Mouse (Mus musculus) frontal cortex, adult (tissue): ENCODE data around the gene Xpr1.

Source experiments
- ATAC-seq: cut with Nextera tagmentation; 2 replicates; pipeline ENCODE4 v1.9.2; 2017; ENCODE audit warnings: mild to moderate bottlenecking, moderate library complexity, mixed read lengths; ENCODE audit not compliant: low TSS enrichment

Gene Xpr1

GRCm38 (mm10) chr1:155416701-155417677, at the start of gene Xpr1:
Gene Xpr1 (minus strand): TSS chr1:155417415.
- ATAC-seq, result peak; percentile 82

GRCm38 (mm10) chr1:155463442-155463841, 46.2 kb upstream of the Xpr1 start:
- ATAC-seq, result no peak

- ATAC-seq, result no peak
These were observed 45.4 kb upstream of the Xpr1 start for GRCm38 (mm10) chr1:155462582-155462981.

DNA sequence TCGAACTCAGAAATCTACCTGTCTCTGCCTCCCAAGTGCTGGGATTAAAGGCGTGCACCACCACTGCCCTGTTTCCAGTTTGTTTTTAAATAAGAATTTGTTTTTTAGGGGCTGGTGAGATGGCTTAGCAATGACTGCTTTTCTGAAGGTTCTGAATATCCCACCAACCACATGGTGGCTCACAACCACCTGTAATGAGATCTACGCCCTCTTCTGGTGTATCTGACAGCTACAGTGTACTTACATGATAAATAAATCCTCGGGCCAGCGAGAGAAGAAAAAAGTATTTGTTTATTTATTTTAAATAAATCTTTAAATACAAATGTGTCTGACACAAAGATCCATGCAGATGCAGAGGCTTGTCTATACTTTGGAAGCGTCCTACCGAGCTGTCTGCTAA, 40.3 kb upstream of the Xpr1 start:
- no peak for ATAC-seq

DNA sequence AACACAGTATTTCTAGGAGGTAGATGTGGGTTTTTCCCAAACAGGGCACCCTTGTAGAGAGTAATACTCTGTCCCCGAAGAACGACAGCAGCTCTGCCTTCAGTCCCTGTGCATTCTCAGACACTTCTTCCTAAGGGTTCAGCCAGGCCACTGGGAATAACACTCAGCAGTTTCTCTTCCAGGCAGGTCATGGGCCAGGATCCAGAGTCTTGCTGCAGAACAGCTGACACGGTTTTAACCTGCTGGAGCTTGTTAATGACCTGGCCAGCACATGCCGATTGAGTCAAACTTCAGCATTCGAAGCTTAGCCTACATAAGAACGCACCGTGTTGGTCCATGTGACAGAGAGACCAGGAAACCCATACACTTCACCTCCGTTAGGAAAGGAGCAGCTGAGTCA, 36.0 kb upstream of the Xpr1 start:
- no peak for ATAC-seq

DNA sequence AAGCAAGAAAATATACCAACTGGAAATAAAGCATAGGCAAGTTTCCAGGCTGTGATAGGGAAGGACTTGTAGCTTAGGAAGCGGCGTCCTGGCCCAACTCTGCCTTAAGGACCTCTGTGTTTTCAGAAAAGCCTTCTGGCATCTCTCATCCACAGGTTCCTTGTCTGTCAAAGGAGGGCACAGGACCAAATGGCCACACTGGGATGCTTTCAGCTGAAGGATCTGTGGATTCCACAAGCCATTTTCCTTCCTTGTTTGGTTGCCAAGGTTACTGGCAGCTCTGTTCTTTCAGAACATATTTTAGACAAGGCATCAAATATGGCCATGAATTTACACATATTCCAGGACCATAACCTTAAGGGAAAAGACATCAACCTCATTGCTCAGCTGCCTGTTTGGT, 31.7 kb upstream of the Xpr1 start:
- ATAC-seq, result no peak

- ATAC-seq, result no peak
These were observed 30.1 kb upstream of the Xpr1 start for GRCm38 (mm10) chr1:155447277-155447676.

GRCm38 (mm10) chr1:155443115-155443514, 25.9 kb upstream of the Xpr1 start:
- ATAC-seq, result no peak

- ATAC-seq, result peak; percentile 88
These were observed 25.3 kb upstream of the Xpr1 start for GRCm38 (mm10) chr1:155442521-155443001.

GRCm38 (mm10) chr1:155439551-155439950, 22.3 kb upstream of the Xpr1 start:
- ATAC-seq, result no peak

DNA sequence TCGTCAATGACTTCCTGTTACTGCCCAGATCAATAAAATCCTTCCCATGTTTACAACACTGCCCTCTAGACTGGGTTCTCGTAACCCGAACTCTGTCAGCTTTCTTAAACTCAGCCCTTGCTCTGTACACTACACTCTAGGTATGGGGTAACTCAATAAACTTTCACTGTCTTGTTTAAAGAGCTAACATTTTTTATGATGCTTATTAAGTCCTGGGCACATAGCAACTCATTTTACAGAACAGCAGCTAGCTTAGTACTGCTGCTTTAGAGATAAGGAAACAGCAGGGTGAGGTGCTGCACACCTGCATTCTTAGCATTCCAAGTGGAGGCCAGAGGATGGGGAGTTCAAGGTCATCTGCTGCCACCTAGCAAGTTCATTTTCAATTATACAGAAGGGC, 21.3 kb upstream of the Xpr1 start:
- ATAC-seq, result no peak

DNA sequence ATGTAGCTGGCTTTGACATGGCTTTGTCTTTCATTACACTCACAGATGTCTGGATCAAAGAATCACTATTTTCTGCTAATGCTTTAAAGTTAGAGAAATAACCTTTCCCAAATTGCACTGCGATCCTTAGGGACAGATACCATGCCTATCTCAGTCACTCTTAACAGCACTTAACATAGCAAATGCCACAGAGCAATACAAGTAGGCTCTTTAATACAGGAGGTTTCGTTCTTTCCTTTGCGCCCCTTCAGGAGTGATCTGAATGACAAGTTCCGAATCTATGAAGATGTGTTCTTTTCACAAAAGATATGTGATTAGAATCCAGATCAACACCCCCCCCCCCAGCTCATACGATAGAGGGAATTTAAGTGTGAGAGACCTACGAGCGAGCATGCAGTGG, 12.1 kb upstream of the Xpr1 start:
- ATAC-seq, result no peak

DNA sequence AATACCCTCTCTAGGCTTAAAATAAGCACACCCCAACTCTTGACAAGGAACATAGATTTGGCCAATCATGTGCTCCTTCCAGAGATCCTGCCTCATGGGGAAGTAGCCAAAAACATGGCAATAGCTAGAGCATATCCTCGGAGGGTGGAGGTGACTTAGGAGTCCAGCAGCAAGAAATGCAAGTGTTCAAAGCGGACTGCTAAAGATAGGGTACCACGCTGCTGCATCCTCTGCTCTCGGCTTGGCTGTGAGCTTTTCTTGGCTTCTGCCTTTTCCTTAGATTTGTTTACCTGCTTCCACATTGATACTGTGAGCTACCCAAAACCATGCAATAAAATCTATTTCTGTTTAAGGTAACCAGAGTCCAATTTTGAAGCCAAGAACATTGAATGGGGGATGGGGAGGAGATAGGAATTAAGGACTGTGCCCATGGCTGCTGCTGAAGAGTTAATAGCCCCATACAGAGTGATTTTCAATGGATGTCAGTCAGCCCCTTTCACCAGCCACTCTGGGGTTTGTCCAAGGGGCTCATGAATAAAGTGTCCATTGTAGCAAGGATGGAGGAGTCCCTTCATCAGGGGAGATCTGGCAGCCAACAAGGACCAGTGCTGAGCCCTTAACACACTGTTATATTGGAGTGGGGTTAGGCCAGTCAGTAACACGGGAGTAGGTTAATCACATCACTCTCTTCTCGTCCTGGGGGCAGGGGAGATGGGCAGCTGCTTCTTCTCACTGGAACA, 10.1 kb upstream of the Xpr1 start:
- 0 out of 2 replicates have a peak, but pooled peaks have one; percentile 38 for ATAC-seq

- peak; percentile 50 for ATAC-seq
These were observed 8.6 kb upstream of the Xpr1 start for GRCm38 (mm10) chr1:155425743-155426315.

DNA sequence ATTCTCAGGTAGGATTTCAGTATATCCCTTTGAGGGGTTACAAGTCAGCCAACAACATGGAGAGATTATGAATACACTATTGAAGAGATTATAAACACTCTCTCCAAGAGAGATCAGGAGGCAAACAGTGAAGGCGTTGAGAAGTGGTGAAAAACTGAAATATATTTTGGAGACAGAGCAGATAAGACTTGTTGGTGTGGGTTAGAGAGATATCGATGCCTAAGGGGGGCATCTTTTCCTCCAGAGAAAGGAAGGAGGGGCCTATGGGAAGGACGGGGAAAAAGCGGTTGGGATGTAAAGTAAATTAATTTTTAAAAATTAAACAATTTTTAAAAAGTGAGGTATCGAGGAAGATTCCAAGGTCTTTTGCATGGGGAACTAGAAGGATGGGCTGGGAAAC, 8.1 kb upstream of the Xpr1 start:
- no peak for ATAC-seq

GRCm38 (mm10) chr1:155423801-155424200, 6.6 kb upstream of the Xpr1 start:
- no peak for ATAC-seq

DNA sequence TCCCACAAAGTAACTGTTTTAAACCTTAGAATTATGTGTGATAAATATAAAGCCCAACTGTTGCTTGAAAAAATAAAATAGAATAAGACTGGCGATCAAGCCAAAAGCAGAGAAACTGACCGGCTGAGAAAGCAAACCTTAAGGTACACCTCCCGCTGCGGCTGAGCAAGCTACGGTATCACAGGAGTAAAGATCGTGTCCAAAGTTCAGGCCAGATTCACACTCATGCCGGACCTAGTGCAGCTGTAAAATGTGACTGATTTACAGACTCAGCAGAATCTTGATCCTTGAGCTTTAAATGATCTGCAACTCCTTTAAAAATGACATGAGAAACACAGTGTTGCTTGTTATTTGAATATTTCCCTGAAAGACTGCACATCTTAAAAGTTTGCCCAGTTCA, 4.8 kb upstream of the Xpr1 start:
- ATAC-seq, result no peak

DNA sequence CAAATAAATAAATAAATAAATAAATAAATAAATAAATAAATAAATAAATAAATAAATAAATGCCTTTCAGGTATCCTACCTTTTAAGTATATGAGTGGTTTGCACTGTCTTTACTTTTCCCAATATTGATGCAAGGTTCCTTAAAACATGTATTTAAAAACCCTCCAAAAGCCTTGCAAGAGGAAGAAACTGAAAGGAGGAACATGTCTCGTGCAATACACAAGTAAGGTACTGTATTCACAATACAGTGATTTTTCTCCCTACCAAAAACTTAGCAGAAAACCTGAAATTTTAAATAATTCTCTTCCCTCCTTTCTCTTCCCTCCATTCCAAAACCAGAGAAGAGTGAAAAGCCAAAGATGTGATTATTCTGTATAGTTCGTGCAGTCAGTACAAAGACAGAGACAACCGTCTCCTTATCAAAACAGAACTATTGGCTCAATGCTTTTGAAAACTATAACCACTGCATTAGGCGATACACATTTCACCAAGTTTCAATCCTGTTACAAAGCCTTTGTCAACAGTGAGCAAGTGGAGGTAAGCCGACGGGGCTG, 991 bp downstream of the Xpr1 start:
- ATAC-seq, result no peak

DNA sequence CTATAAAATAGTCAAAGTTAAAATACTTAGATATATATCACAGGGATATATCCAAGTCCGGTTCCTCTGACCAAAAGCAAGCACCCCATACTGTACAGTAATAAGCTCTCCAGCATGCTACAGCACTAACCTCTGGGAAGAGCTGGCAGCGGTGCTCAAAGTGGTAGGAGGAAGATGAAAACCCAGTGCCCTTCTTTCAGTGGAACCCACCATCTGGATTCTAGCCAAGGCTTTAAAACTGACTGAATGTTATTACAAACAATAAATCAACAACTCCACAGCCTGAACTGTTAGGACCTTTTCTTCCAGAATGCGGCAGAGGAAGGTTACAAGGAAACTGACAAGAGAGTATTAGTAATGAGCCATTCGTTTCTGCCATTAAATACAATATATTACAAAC, 1.8 kb downstream of the Xpr1 start:
- no peak for ATAC-seq

DNA sequence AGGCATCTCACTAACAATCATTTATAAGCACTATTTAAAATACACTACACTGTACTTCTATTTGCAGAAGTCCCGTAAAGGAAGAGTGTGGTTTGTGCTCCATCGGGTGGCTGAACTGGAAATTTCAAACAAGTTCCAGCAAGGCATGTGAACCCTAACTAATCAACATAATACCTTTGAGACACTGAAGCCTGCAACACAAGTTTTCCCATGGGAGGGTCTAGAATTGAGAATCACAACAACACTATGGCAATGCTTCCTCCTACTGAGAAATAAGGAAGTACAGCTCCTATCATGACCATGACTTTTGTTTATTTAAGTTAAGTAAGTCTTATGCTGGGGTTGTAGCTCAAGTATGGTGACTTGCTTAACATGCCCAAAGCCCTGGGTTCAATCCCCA, 4.5 kb downstream of the Xpr1 start:
- no peak for ATAC-seq

GRCm38 (mm10) chr1:155408577-155408966, 8.6 kb downstream of the Xpr1 start:
- no peak for ATAC-seq
